Mouse (Mus musculus): Measurements from ENCODE around the gene Agpat4.

DNA sequence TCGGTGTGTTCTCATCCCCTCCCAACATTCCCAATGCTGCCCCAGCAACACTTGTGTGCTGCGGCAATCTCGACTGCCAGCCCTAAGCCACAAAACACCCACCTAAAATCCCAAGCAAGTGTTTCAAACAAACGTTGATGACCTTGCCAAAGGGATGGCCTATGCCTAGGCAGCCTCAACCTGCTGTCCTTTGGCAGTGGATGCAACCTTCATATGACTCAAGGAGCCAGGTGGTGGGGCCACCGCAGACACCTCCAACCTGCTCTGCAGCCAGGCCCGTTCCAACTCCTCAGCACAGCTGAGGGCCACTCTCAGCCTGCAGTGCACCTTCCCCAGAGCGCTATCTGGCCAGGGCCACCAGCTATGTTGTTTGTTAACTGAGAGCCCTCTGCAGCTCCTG is 110.0 kb downstream of the Agpat4 start:
- TF ChIP-seq CTCF (conservative IDR thresholded peaks at IDR 0.05; ENCODE audit: insufficient read depth, insufficient read length, low read depth, low read length) (no peak), POLR2A (IDR thresholded peaks at IDR 0.05; ENCODE audit: low read depth, low read length) (no peak)

Measured in kidney, adult 2 months (tissue).